Mouse (Mus musculus): ENCODE results near the gene Serpina7. TPM values are rescaled to one million over a fixed set of nuclear protein-coding genes. Genes with fewer than 3 reads are reported as not detected.

Gene Serpina7
- polyA plus RNA-seq, 1 experiment from 2014 or later: not detected

Other genes with a start within 250 kb of the Serpina7 start
- gene Nrk, start 170.8 kb downstream of the Serpina7 start, polyA plus RNA-seq (2016; fragmentation: Nextera tagmentation; extraction: Ambion mirVana): 1.8 and 2.4 TPM in 2 replicates
- not detected in 2 replicates for gene 4930513O06Rik, start 1.0 kb upstream of the Serpina7 start, polyA plus RNA-seq (2016; fragmentation: Nextera tagmentation; extraction: Ambion mirVana)
- not detected in 2 replicates for gene 4933428M09Rik, start 94.0 kb upstream of the Serpina7 start, polyA plus RNA-seq (2016; fragmentation: Nextera tagmentation; extraction: Ambion mirVana)
- 12.5 and 14.4 TPM in 2 replicates for gene Mum1l1, start 124.8 kb upstream of the Serpina7 start, polyA plus RNA-seq (2016; fragmentation: Nextera tagmentation; extraction: Ambion mirVana)
- not detected in 2 replicates for gene Trap1a, start 248.4 kb upstream of the Serpina7 start, polyA plus RNA-seq (2016; fragmentation: Nextera tagmentation; extraction: Ambion mirVana)